Mouse (Mus musculus) layer of hippocampus, adult 9-10 months (tissue): ENCODE measurements around the gene Zfp948.

Experiments
- DNase-seq: peaks from one replicate; pipeline ENCODE4 v3.0.0; 2022; ENCODE audit warnings: low spot score

Zfp948 gene

GRCm38 (mm10) chr17:21566728-21567349, at the start of gene Zfp948:
Zfp948 (plus strand) TSS chr17:21567008.
- peak; percentile 65 for DNase-seq

GRCm38 (mm10) chr17:21517130-21517671, 49.6 kb upstream of the Zfp948 start:
- DNase-seq, result no peak

GRCm38 (mm10) chr17:21526270-21526669, 40.5 kb upstream of the Zfp948 start:
- DNase-seq, result no peak

- DNase-seq, result no peak
These were observed 36.0 kb upstream of the Zfp948 start for GRCm38 (mm10) chr17:21530645-21531330.

GRCm38 (mm10) chr17:21531621-21532020, 35.2 kb upstream of the Zfp948 start:
- DNase-seq, result no peak

GRCm38 (mm10) chr17:21532101-21532951, 34.5 kb upstream of the Zfp948 start:
- peak; percentile 71 for DNase-seq

- no peak for DNase-seq
These were observed 32.8 kb upstream of the Zfp948 start for GRCm38 (mm10) chr17:21533961-21534360.

- DNase-seq, result peak; percentile 88
These were observed 32.2 kb upstream of the Zfp948 start for GRCm38 (mm10) chr17:21534460-21535095.

- DNase-seq, result no peak
These were observed 31.5 kb upstream of the Zfp948 start, which contains the start of gene Zfp52 for GRCm38 (mm10) chr17:21535096-21536001. Zfp52 (plus strand) TSS chr17:21535539.

- DNase-seq, result no peak
These were observed 30.7 kb upstream of the Zfp948 start for GRCm38 (mm10) chr17:21536096-21536495.

- DNase-seq, result no peak
These were observed 30.1 kb upstream of the Zfp948 start for GRCm38 (mm10) chr17:21536676-21537075.

GRCm38 (mm10) chr17:21557831-21558230, 9.0 kb upstream of the Zfp948 start:
- no peak for DNase-seq

- peak; percentile 77 for DNase-seq
These were observed 588 bp upstream of the Zfp948 start for GRCm38 (mm10) chr17:21566220-21566619.

GRCm38 (mm10) chr17:21567696-21568095, 888 bp downstream of the Zfp948 start:
- DNase-seq, result no peak

- no peak for DNase-seq
These were observed 12.3 kb downstream of the Zfp948 start for GRCm38 (mm10) chr17:21579080-21579479.

- DNase-seq, result no peak
These were observed 12.8 kb downstream of the Zfp948 start for GRCm38 (mm10) chr17:21579493-21580175.

- DNase-seq, result no peak
These were observed 18.7 kb downstream of the Zfp948 start for GRCm38 (mm10) chr17:21585521-21585920.

GRCm38 (mm10) chr17:21616356-21616755, 49.5 kb downstream of the Zfp948 start:
- DNase-seq, result no peak

- DNase-seq, result no peak
These were observed 50.5 kb downstream of the Zfp948 start for GRCm38 (mm10) chr17:21617352-21617751.

- no peak for DNase-seq
These were observed 56.8 kb downstream of the Zfp948 start for GRCm38 (mm10) chr17:21623647-21624046.
